Mouse (Mus musculus): ENCODE data around the gene March8. TPM values are rescaled to one million over a fixed set of nuclear protein-coding genes. Genes with fewer than 3 reads are reported as not detected.
A peak's percentile ranks its signal among the peaks of the same experiment; 100 is the strongest.

March8 gene
- polyA plus RNA-seq, 1 experiment from 2014 or later = 42.0 TPM

- Histone ChIP-seq H3K27me3 (ENCODE audit: insufficient read depth, poor library complexity, severe bottlenecking) (no peaks in the 10 kb centered on the region), H3K27ac (no peak overlapping the region), H3K4me3 (no peak overlapping the region), H3K4me1 (replicated peaks) (peaks cover 7% of the 10 kb centered on the region; the same call in 1 of the 2 replicates), H3K9me3 (no peaks in the 10 kb centered on the region), H3K36me3 (0 out of 2 replicates have a peak, but pooled peaks cover 12% of the 10 kb centered on the region)
- DNase-seq (ENCODE audit: low spot score) = no peak
- WGBS = 91% methylated on average over 6 of the region's 6 CpGs
Measured at GRCm38 (mm10) chr6:116416000-116416552, 78.3 kb downstream of the March8 start.

GRCm38 (mm10) chr6:116417518-116418315 lies 79.9 kb downstream of the March8 start:
- Histone ChIP-seq H3K27me3 (ENCODE audit: insufficient read depth, poor library complexity, severe bottlenecking) (no peaks in the 10 kb centered on the region), H3K9me3 (no peaks in the 10 kb centered on the region), H3K4me1 (replicated peaks) (peaks cover 7% of the 10 kb centered on the region; the same call in 1 of the 2 replicates), H3K36me3 (0 out of 2 replicates have a peak, but pooled peaks cover 3% of the 10 kb centered on the region), H3K27ac (no peak overlapping the region), H3K4me3 (no peak overlapping the region)
- DNase-seq (ENCODE audit: low spot score) = no peak
- WGBS = 68% methylated on average over 6 of the region's 6 CpGs

GRCm38 (mm10) chr6:116418487-116418886 lies 80.7 kb downstream of the March8 start:
- Histone ChIP-seq H3K27me3 (ENCODE audit: insufficient read depth, poor library complexity, severe bottlenecking) (no peaks in the 10 kb centered on the region), H3K9me3 (no peaks in the 10 kb centered on the region), H3K27ac (peak overlapping the region; percentile 29; the same call in 1 of the 2 replicates), H3K36me3 (no peaks in the 10 kb centered on the region), H3K4me3 (no peak overlapping the region), H3K4me1 (replicated peaks) (peaks cover 7% of the 10 kb centered on the region; the same call in 1 of the 2 replicates)
- no peak for DNase-seq (ENCODE audit: low spot score)
- WGBS = 91% methylated on average over 1 of the region's 1 CpGs

GRCm38 (mm10) chr6:116419699-116420098 lies 81.9 kb downstream of the March8 start:
- Histone ChIP-seq H3K36me3 (no peaks in the 10 kb centered on the region), H3K4me1 (replicated peaks) (peaks cover 7% of the 10 kb centered on the region; the same call in 1 of the 2 replicates), H3K27ac (no peak overlapping the region), H3K9me3 (no peaks in the 10 kb centered on the region), H3K27me3 (ENCODE audit: insufficient read depth, poor library complexity, severe bottlenecking) (no peaks in the 10 kb centered on the region), H3K4me3 (no peak overlapping the region)
- no peak for DNase-seq (ENCODE audit: low spot score)
- WGBS = 68% methylated on average over 6 of the region's 6 CpGs

GRCm38 (mm10) chr6:116420271-116420670 lies 82.4 kb downstream of the March8 start:
- H3K27me3 ChIP-seq (ENCODE audit: insufficient read depth, poor library complexity, severe bottlenecking) = no peaks in the 10 kb centered on the region
- 87% methylated on average over 10 of the region's 10 CpGs for WGBS
- DNase-seq (ENCODE audit: low spot score) = no peak

GRCm38 (mm10) chr6:116422991-116423390 lies 85.2 kb downstream of the March8 start:
- H3K27ac ChIP-seq = no peak overlapping the region
- no peak overlapping the region for H3K4me3 ChIP-seq
- H3K36me3 ChIP-seq = no peaks in the 10 kb centered on the region
- 89% methylated on average over 7 of the region's 7 CpGs for WGBS
- no peaks in the 10 kb centered on the region; the same call in 1 of the 2 replicates for H3K4me1 ChIP-seq (replicated peaks)
- no peaks in the 10 kb centered on the region for H3K9me3 ChIP-seq
- no peak for DNase-seq (ENCODE audit: low spot score)
- H3K27me3 ChIP-seq (ENCODE audit: insufficient read depth, poor library complexity, severe bottlenecking) = no peaks in the 10 kb centered on the region

More at GRCm38 (mm10) chr6:116420271-116420670, 82.4 kb downstream of the March8 start:
- Histone ChIP-seq H3K4me1 (replicated peaks) (peaks cover 6% of the 10 kb centered on the region; the same call in 1 of the 2 replicates), H3K4me3 (no peak overlapping the region), H3K27ac (no peak overlapping the region), H3K9me3 (no peaks in the 10 kb centered on the region), H3K36me3 (no peaks in the 10 kb centered on the region)

GRCm38 (mm10) chr6:116423664-116424063 lies 85.8 kb downstream of the March8 start:
- H3K27me3 ChIP-seq (ENCODE audit: insufficient read depth, poor library complexity, severe bottlenecking) = no peaks in the 10 kb centered on the region
- H3K4me3 ChIP-seq = no peak overlapping the region
- no peaks in the 10 kb centered on the region for H3K36me3 ChIP-seq
- DNase-seq (ENCODE audit: low spot score) = no peak
- no peaks in the 10 kb centered on the region for H3K9me3 ChIP-seq
- 75% methylated on average over 2 of the region's 2 CpGs for WGBS
- no peak overlapping the region for H3K27ac ChIP-seq
- H3K4me1 ChIP-seq (replicated peaks) = no peaks in the 10 kb centered on the region

- 82% methylated on average over 3 of the region's 3 CpGs for WGBS
- Histone ChIP-seq H3K27me3 (ENCODE audit: insufficient read depth, poor library complexity, severe bottlenecking) (no peaks in the 10 kb centered on the region), H3K36me3 (no peaks in the 10 kb centered on the region)
Measured at GRCm38 (mm10) chr6:116427552-116427951, 89.7 kb downstream of the March8 start.

GRCm38 (mm10) chr6:116428282-116428681 lies 90.5 kb downstream of the March8 start:
- no peaks in the 10 kb centered on the region for H3K36me3 ChIP-seq
- H3K4me3 ChIP-seq = no peak overlapping the region
- no peak overlapping the region for H3K27ac ChIP-seq
- H3K4me1 ChIP-seq (replicated peaks) = no peaks in the 10 kb centered on the region
- H3K27me3 ChIP-seq (ENCODE audit: insufficient read depth, poor library complexity, severe bottlenecking) = no peaks in the 10 kb centered on the region
- WGBS = 67% methylated on average over 5 of the region's 5 CpGs
- peaks cover 7% of the 10 kb centered on the region; the same call in 1 of the 2 replicates for H3K9me3 ChIP-seq
- no peak for DNase-seq (ENCODE audit: low spot score)

More at GRCm38 (mm10) chr6:116427552-116427951, 89.7 kb downstream of the March8 start:
- H3K4me3 ChIP-seq = no peak overlapping the region
- H3K4me1 ChIP-seq (replicated peaks) = no peaks in the 10 kb centered on the region
- H3K9me3 ChIP-seq = peaks cover 7% of the 10 kb centered on the region; the same call in 1 of the 2 replicates
- DNase-seq (ENCODE audit: low spot score) = no peak
- H3K27ac ChIP-seq = no peak overlapping the region

GRCm38 (mm10) chr6:116438864-116439263 lies 101.0 kb downstream of the March8 start:
- Histone ChIP-seq H3K4me1 (replicated peaks) (no peaks in the 10 kb centered on the region), H3K27ac (no peak overlapping the region), H3K27me3 (ENCODE audit: insufficient read depth, poor library complexity, severe bottlenecking) (no peaks in the 10 kb centered on the region), H3K9me3 (no peaks in the 10 kb centered on the region), H3K36me3 (no peaks in the 10 kb centered on the region), H3K4me3 (no peak overlapping the region)
- 86% methylated on average over 6 of the region's 6 CpGs for WGBS
- no peak for DNase-seq (ENCODE audit: low spot score)

- Histone ChIP-seq H3K27me3 (ENCODE audit: insufficient read depth, poor library complexity, severe bottlenecking) (no peaks in the 10 kb centered on the region), H3K4me3 (no peak overlapping the region), H3K27ac (no peak overlapping the region), H3K9me3 (no peaks in the 10 kb centered on the region), H3K36me3 (no peaks in the 10 kb centered on the region), H3K4me1 (replicated peaks) (no peaks in the 10 kb centered on the region)
- DNase-seq (ENCODE audit: low spot score) = no peak
- WGBS = 91% methylated on average over 6 of the region's 6 CpGs
Measured at GRCm38 (mm10) chr6:116439531-116439930, 101.7 kb downstream of the March8 start.

GRCm38 (mm10) chr6:116440447-116440846 lies 102.6 kb downstream of the March8 start:
- 76% methylated on average over 4 of the region's 4 CpGs for WGBS
- Histone ChIP-seq H3K4me3 (no peak overlapping the region), H3K36me3 (no peaks in the 10 kb centered on the region), H3K27me3 (ENCODE audit: insufficient read depth, poor library complexity, severe bottlenecking) (no peaks in the 10 kb centered on the region), H3K4me1 (replicated peaks) (no peaks in the 10 kb centered on the region), H3K9me3 (no peaks in the 10 kb centered on the region), H3K27ac (no peak overlapping the region)
- no peak for DNase-seq (ENCODE audit: low spot score)

- Histone ChIP-seq H3K9me3 (no peaks in the 10 kb centered on the region), H3K27me3 (ENCODE audit: insufficient read depth, poor library complexity, severe bottlenecking) (no peaks in the 10 kb centered on the region), H3K4me3 (no peak overlapping the region), H3K36me3 (no peaks in the 10 kb centered on the region), H3K4me1 (replicated peaks) (no peaks in the 10 kb centered on the region), H3K27ac (no peak overlapping the region)
- WGBS = 89% methylated on average over 4 of the region's 4 CpGs
- no peak for DNase-seq (ENCODE audit: low spot score)
Measured at GRCm38 (mm10) chr6:116440849-116441248, 103.0 kb downstream of the March8 start.
